Mouse (Mus musculus): ENCODE data around the gene Gm19402. TPM values are rescaled to one million over a fixed set of nuclear protein-coding genes. Genes with fewer than 3 reads are reported as not detected.
"Not testable (repeated sequence)": the region's sequence is repeated elsewhere in the genome, so short reads cannot be mapped to it uniquely, and the experiment has no call there.

Gm19402 gene
- polyA plus RNA-seq, 2 experiments: not detected

- Histone ChIP-seq H3K9me3 (ENCODE audit: control insufficient read depth, low read length) (no peaks in the 10 kb centered on the region), H3K4me2 (replicated peaks; ENCODE audit: low read depth, low read length, severe bottlenecking) (no peak overlapping the region), H3K27me3 (ENCODE audit: control insufficient read depth, insufficient read depth, low read length) (no peaks in the 10 kb centered on the region), H3K9ac (ENCODE audit: low read depth, low read length, severe bottlenecking) (no peak overlapping the region), H3K4me1 (ENCODE audit: control insufficient read depth, insufficient read depth, low read length) (no peaks in the 10 kb centered on the region), H3K27ac (replicated peaks; ENCODE audit: low read depth, low read length) (no peak overlapping the region), H3K36me3 (ENCODE audit: control insufficient read depth, insufficient read depth, low read length) (no peaks in the 10 kb centered on the region), H3K4me3 (replicated peaks; ENCODE audit: low read length) (no peak overlapping the region)
- no peak for ATAC-seq (ENCODE audit: low FRiP score, low read depth)
- TF ChIP-seq POLR2A (IDR thresholded peaks at IDR 0.05; ENCODE audit: borderline replicate concordance, extremely low read depth, insufficient read depth, insufficient read length): no peak
- DNase-seq (ENCODE audit: low spot score): no peak
- 75% methylated on average over 8 of the region's 8 CpGs for WGBS
Measured at GRCm38 (mm10) chr10:77724855-77725254, 34.3 kb upstream of the Gm19402 start.

DNA sequence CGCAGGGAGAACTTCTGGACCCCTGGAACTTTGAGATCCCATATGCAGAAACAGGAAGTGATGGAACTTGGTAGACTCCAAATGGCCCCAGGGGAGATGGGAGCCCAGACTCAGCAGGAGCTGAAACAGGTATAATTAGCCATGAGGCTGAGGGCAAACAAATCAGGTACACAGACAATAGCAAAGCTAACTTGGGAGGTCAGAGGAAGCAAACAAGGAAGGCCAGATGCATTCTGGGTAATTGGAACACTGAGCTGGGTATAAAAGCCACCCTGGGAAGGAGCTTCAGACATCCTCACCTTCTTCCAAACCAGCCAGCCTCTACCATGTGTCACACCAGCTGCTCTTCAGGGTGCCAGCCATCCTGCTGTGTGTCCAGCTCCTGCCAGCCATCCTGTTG, 29.7 kb upstream of the Gm19402 start, which contains the start of gene Krtap12-1:
TSS of gene Krtap12-1 (plus strand) at position 301 of the 400 bp plus-strand sequence.
- not testable (repeated sequence) for H3K27ac ChIP-seq (replicated peaks; ENCODE audit: low read depth, low read length); H3K27me3 ChIP-seq (ENCODE audit: control insufficient read depth, insufficient read depth, low read length); H3K9ac ChIP-seq (ENCODE audit: low read depth, low read length, severe bottlenecking); H3K4me1 ChIP-seq (ENCODE audit: control insufficient read depth, insufficient read depth, low read length); H3K36me3 ChIP-seq (ENCODE audit: control insufficient read depth, insufficient read depth, low read length); H3K4me2 ChIP-seq (replicated peaks; ENCODE audit: low read depth, low read length, severe bottlenecking); H3K9me3 ChIP-seq (ENCODE audit: control insufficient read depth, low read length); DNase-seq (ENCODE audit: low spot score); H3K4me3 ChIP-seq (replicated peaks; ENCODE audit: low read length); ATAC-seq (ENCODE audit: low FRiP score, low read depth)
- 81% methylated on average over 1 of the region's 1 CpGs for WGBS

DNA sequence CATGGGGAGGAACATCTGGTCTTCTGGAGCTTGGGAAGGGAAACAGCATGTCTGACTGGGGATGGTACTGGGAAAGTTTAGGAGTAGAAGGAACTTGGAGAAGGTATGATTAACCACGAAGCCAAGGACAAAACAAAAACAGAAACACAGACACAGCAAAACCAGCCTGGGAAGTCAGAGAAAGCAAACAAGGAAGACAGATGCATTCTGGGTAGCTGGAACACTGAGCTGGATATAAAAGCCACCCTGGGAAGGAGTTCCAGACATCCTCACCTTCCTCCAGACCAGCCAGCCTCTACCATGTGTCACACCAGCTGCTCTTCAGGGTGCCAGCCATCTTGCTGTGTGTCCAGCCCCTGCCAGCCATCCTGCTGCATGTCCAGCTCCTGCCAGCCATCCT, 24.9 kb upstream of the Gm19402 start, which contains the start of gene Gm10142:
TSS of gene Gm10142 (plus strand) at position 301 of the 400 bp plus-strand sequence.
- Histone ChIP-seq H3K4me1 (ENCODE audit: control insufficient read depth, insufficient read depth, low read length) (no peaks in the 10 kb centered on the region), H3K36me3 (ENCODE audit: control insufficient read depth, insufficient read depth, low read length) (no peaks in the 10 kb centered on the region), H3K9me3 (ENCODE audit: control insufficient read depth, low read length) (no peaks in the 10 kb centered on the region), H3K4me3 (replicated peaks; ENCODE audit: low read length) (no peak within 1 kb of the TSS), H3K4me2 (replicated peaks; ENCODE audit: low read depth, low read length, severe bottlenecking) (no peak within 1 kb of the TSS), H3K27ac (replicated peaks; ENCODE audit: low read depth, low read length) (no peak within 1 kb of the TSS), H3K9ac (ENCODE audit: low read depth, low read length, severe bottlenecking) (no peak within 1 kb of the TSS), H3K27me3 (ENCODE audit: control insufficient read depth, insufficient read depth, low read length) (no peaks in the 10 kb centered on the region)
- TF ChIP-seq POLR2A (IDR thresholded peaks at IDR 0.05; ENCODE audit: borderline replicate concordance, extremely low read depth, insufficient read depth, insufficient read length): no peak
- WGBS: 93% methylated on average over 1 of the region's 1 CpGs
- ATAC-seq (ENCODE audit: low FRiP score, low read depth) (no peak), DNase-seq (ENCODE audit: low spot score) (no peak)

DNA sequence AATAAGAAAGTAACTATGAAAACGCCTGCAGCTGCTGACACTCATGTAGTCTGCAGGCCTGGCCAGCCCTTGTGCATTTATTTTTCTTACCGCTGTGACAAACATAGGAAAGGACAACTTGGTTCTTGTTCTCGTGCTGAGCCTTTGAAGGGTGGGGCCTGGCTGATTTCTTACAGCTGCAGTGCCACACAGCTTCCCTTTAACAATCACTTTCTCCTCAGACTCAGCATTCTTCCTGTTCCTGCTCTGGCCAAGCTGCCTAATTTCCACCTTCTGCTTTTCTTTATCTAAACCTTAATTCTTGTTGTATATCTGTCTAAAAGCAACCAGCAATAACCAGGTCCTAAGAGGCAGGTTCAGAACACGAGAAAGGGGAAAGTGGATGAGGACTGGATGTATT, 23.2 kb upstream of the Gm19402 start:
- WGBS: 34% methylated on average over 4 of the region's 4 CpGs
- H3K4me2 ChIP-seq (replicated peaks; ENCODE audit: low read depth, low read length, severe bottlenecking): no peak overlapping the region
- ATAC-seq (ENCODE audit: low FRiP score, low read depth) (no peak), DNase-seq (ENCODE audit: low spot score) (no peak)
- no peaks in the 10 kb centered on the region for H3K9me3 ChIP-seq (ENCODE audit: control insufficient read depth, low read length)
- H3K9ac ChIP-seq (ENCODE audit: low read depth, low read length, severe bottlenecking): no peak overlapping the region
- no peak overlapping the region for H3K4me3 ChIP-seq (replicated peaks; ENCODE audit: low read length)
- H3K36me3 ChIP-seq (ENCODE audit: control insufficient read depth, insufficient read depth, low read length): no peaks in the 10 kb centered on the region
- H3K27me3 ChIP-seq (ENCODE audit: control insufficient read depth, insufficient read depth, low read length): no peaks in the 10 kb centered on the region
- TF ChIP-seq POLR2A (IDR thresholded peaks at IDR 0.05; ENCODE audit: borderline replicate concordance, extremely low read depth, insufficient read depth, insufficient read length): no peak
- no peaks in the 10 kb centered on the region for H3K4me1 ChIP-seq (ENCODE audit: control insufficient read depth, insufficient read depth, low read length)
- H3K27ac ChIP-seq (replicated peaks; ENCODE audit: low read depth, low read length): no peak overlapping the region

- H3K4me3 ChIP-seq (replicated peaks; ENCODE audit: low read length); H3K36me3 ChIP-seq (ENCODE audit: control insufficient read depth, insufficient read depth, low read length); H3K9me3 ChIP-seq (ENCODE audit: control insufficient read depth, low read length); ATAC-seq (ENCODE audit: low FRiP score, low read depth); H3K4me2 ChIP-seq (replicated peaks; ENCODE audit: low read depth, low read length, severe bottlenecking); H3K9ac ChIP-seq (ENCODE audit: low read depth, low read length, severe bottlenecking); DNase-seq (ENCODE audit: low spot score); H3K27ac ChIP-seq (replicated peaks; ENCODE audit: low read depth, low read length); H3K4me1 ChIP-seq (ENCODE audit: control insufficient read depth, insufficient read depth, low read length); H3K27me3 ChIP-seq (ENCODE audit: control insufficient read depth, insufficient read depth, low read length): not testable (repeated sequence)
Measured at GRCm38 (mm10) chr10:77711157-77711556, 20.6 kb upstream of the Gm19402 start, which contains the start of gene Gm10024. TSS of gene Gm10024 (plus strand) at chr10:77711457.

GRCm38 (mm10) chr10:77709831-77710230, 19.3 kb upstream of the Gm19402 start:
- no peak for TF ChIP-seq POLR2A (IDR thresholded peaks at IDR 0.05; ENCODE audit: borderline replicate concordance, extremely low read depth, insufficient read depth, insufficient read length)
- Histone ChIP-seq H3K27me3 (ENCODE audit: control insufficient read depth, insufficient read depth, low read length) (no peaks in the 10 kb centered on the region), H3K4me2 (replicated peaks; ENCODE audit: low read depth, low read length, severe bottlenecking) (no peak overlapping the region), H3K4me1 (ENCODE audit: control insufficient read depth, insufficient read depth, low read length) (no peaks in the 10 kb centered on the region), H3K36me3 (ENCODE audit: control insufficient read depth, insufficient read depth, low read length) (no peaks in the 10 kb centered on the region), H3K9me3 (ENCODE audit: control insufficient read depth, low read length) (no peaks in the 10 kb centered on the region), H3K4me3 (replicated peaks; ENCODE audit: low read length) (no peak overlapping the region), H3K27ac (replicated peaks; ENCODE audit: low read depth, low read length) (no peak overlapping the region), H3K9ac (ENCODE audit: low read depth, low read length, severe bottlenecking) (no peak overlapping the region)
- no peak for ATAC-seq (ENCODE audit: low FRiP score, low read depth)
- WGBS: 73% methylated on average over 3 of the region's 3 CpGs
- DNase-seq (ENCODE audit: low spot score): no peak
